Mouse (Mus musculus) hindbrain, embryonic 15.5 days (tissue): Measurements from ENCODE around the gene Gipc2. TPM values are rescaled to one million over a fixed set of nuclear protein-coding genes. Genes with fewer than 3 reads are reported as not detected.

Source experiments
- ATAC-seq: fragments of 200-750 bp; cut with Nextera tagmentation; 2 replicates; pipeline ENCODE4 v1.8.0; 2017; ENCODE audit warnings: low read depth, moderate number of reproducible peaks, moderate TSS enrichment; ENCODE audit not compliant: low FRiP score
- H3K27ac ChIP-seq: fragments of 300-500 bp; sonication (generic); replicated peaks from 2 replicates; pipeline ENCODE4 v1.5.1; 2015; ENCODE audit warnings: mild to moderate bottlenecking, inconsistent platforms
- H3K27me3 ChIP-seq: fragments of 300-500 bp; sonication (generic); 2 replicates; pipeline ENCODE4 v1.6.1; 2015; ENCODE audit warnings: control low read depth, inconsistent platforms
- H3K36me3 ChIP-seq: fragments of 300-500 bp; sonication (generic); 2 replicates; pipeline ENCODE4 v1.6.1; 2015; ENCODE audit warnings: control low read depth, inconsistent platforms
- H3K4me1 ChIP-seq: fragments of 300-500 bp; sonication (generic); replicated peaks from 2 replicates; pipeline ENCODE4 v1.6.1; 2015; ENCODE audit warnings: control low read depth, inconsistent platforms
- H3K4me2 ChIP-seq: fragments of 300-500 bp; sonication (generic); 2 replicates; pipeline ENCODE4 v1.6.1; 2015; ENCODE audit warnings: moderate library complexity, mild to moderate bottlenecking, inconsistent platforms
- H3K4me3 ChIP-seq: fragments of 300-500 bp; sonication (generic); 2 replicates; pipeline ENCODE4 v1.5.1; 2015; ENCODE audit warnings: mild to moderate bottlenecking, inconsistent platforms
- H3K9ac ChIP-seq: fragments of 300-500 bp; sonication (generic); 2 replicates; pipeline ENCODE4 v1.6.1; 2015; ENCODE audit warnings: inconsistent platforms
- H3K9me3 ChIP-seq: fragments of 300-500 bp; sonication (generic); 2 replicates; pipeline ENCODE4 v1.6.1; 2016; ENCODE audit warnings: control low read depth, inconsistent platforms
- WGBS: fragments of 180-500 bp; shearing (Covaris S2); methylation state at CpG from one replicate; pipeline ENCODE4 v1.1.7; 2015; 5-methylcytosine and 5-hydroxymethylcytosine counted together
- polyA plus RNA-seq: library from polyadenylated mRNA; unstranded; fragments of >200 nt; fragmentation: Nextera tagmentation; extraction: Ambion mirVana; gene quantifications from 2 replicates; pipeline ENCODE4 v1.2.1, GENCODE M21; 2015

Gipc2 gene
- polyA plus RNA-seq, 1 experiment from 2014 or later: 13.7 TPM

GRCm38 (mm10) chr3:152122720-152123119 lies 43.3 kb downstream of the Gipc2 start:
- WGBS: 74% methylated on average over 3 of the region's 3 CpGs
- no peak; the same call in 1 of the 2 replicates for ATAC-seq
- no peak overlapping the region for H3K27ac ChIP-seq
- H3K4me3 ChIP-seq: no peak overlapping the region
- no peaks in the 10 kb centered on the region for H3K9me3 ChIP-seq
- 0 out of 2 replicates have a peak, but pooled peaks cover 5% of the 10 kb centered on the region for H3K4me1 ChIP-seq
- no peak overlapping the region for H3K9ac ChIP-seq
- no peaks in the 10 kb centered on the region for H3K27me3 ChIP-seq
- no peaks in the 10 kb centered on the region for H3K36me3 ChIP-seq
- no peak overlapping the region for H3K4me2 ChIP-seq

- WGBS: 54% methylated on average over 6 of the region's 6 CpGs
Measured at GRCm38 (mm10) chr3:152122101-152122500, 43.9 kb downstream of the Gipc2 start.

GRCm38 (mm10) chr3:152121169-152122009 lies 44.6 kb downstream of the Gipc2 start:
- no peak overlapping the region for H3K27ac ChIP-seq
- H3K9ac ChIP-seq: no peak overlapping the region
- no peak for ATAC-seq
- WGBS: 84% methylated on average over 11 of the region's 11 CpGs
- 0 out of 2 replicates have a peak, but pooled peaks cover 5% of the 10 kb centered on the region for H3K4me1 ChIP-seq
- H3K36me3 ChIP-seq: no peaks in the 10 kb centered on the region
- no peak overlapping the region for H3K4me3 ChIP-seq
- H3K9me3 ChIP-seq: no peaks in the 10 kb centered on the region
- H3K27me3 ChIP-seq: no peaks in the 10 kb centered on the region
- no peak overlapping the region for H3K4me2 ChIP-seq

More at GRCm38 (mm10) chr3:152122101-152122500, 43.9 kb downstream of the Gipc2 start:
- 0 out of 2 replicates have a peak, but pooled peaks cover 5% of the 10 kb centered on the region for H3K4me1 ChIP-seq
- no peak overlapping the region for H3K4me3 ChIP-seq
- H3K9me3 ChIP-seq: no peaks in the 10 kb centered on the region
- no peaks in the 10 kb centered on the region for H3K27me3 ChIP-seq
- no peak overlapping the region for H3K4me2 ChIP-seq
- H3K9ac ChIP-seq: no peak overlapping the region
- no peak for ATAC-seq
- no peaks in the 10 kb centered on the region for H3K36me3 ChIP-seq
- no peak overlapping the region for H3K27ac ChIP-seq

GRCm38 (mm10) chr3:152119987-152120386 lies 46.0 kb downstream of the Gipc2 start:
- no peaks in the 10 kb centered on the region for H3K9me3 ChIP-seq
- no peak overlapping the region for H3K4me2 ChIP-seq
- no peak for ATAC-seq
- H3K4me3 ChIP-seq: no peak overlapping the region
- H3K4me1 ChIP-seq: 0 out of 2 replicates have a peak, but pooled peaks cover 5% of the 10 kb centered on the region
- H3K27me3 ChIP-seq: no peaks in the 10 kb centered on the region
- no peak overlapping the region for H3K9ac ChIP-seq
- 76% methylated on average over 4 of the region's 4 CpGs for WGBS
- H3K27ac ChIP-seq: no peak overlapping the region
- H3K36me3 ChIP-seq: no peaks in the 10 kb centered on the region

GRCm38 (mm10) chr3:152117941-152118340 lies 48.1 kb downstream of the Gipc2 start:
- 95% methylated on average over 3 of the region's 3 CpGs for WGBS
- H3K36me3 ChIP-seq: no peaks in the 10 kb centered on the region
- peaks cover 8% of the 10 kb centered on the region; the same call in 1 of the 2 replicates for H3K4me1 ChIP-seq
- H3K27me3 ChIP-seq: no peaks in the 10 kb centered on the region
- no peak for ATAC-seq
- H3K4me3 ChIP-seq: no peak overlapping the region
- H3K27ac ChIP-seq: no peak overlapping the region
- H3K9me3 ChIP-seq: no peaks in the 10 kb centered on the region
- no peak overlapping the region for H3K9ac ChIP-seq
- no peak overlapping the region for H3K4me2 ChIP-seq

GRCm38 (mm10) chr3:152116140-152116539 lies 49.9 kb downstream of the Gipc2 start:
- no peak overlapping the region for H3K4me3 ChIP-seq
- no peak overlapping the region for H3K4me2 ChIP-seq
- H3K36me3 ChIP-seq: no peaks in the 10 kb centered on the region
- H3K27me3 ChIP-seq: no peaks in the 10 kb centered on the region
- WGBS: 94% methylated on average over 3 of the region's 3 CpGs
- no peak overlapping the region for H3K9ac ChIP-seq
- no peaks in the 10 kb centered on the region for H3K9me3 ChIP-seq
- no peak for ATAC-seq
- H3K27ac ChIP-seq: no peak overlapping the region
- H3K4me1 ChIP-seq: peaks cover 6% of the 10 kb centered on the region

GRCm38 (mm10) chr3:152114786-152115185 lies 51.2 kb downstream of the Gipc2 start:
- no peaks in the 10 kb centered on the region for H3K27me3 ChIP-seq
- H3K4me2 ChIP-seq: no peak overlapping the region
- peak; percentile 70 for ATAC-seq

GRCm38 (mm10) chr3:152114222-152114621 lies 51.8 kb downstream of the Gipc2 start:
- Histone ChIP-seq H3K9ac (no peak overlapping the region), H3K4me3 (no peak overlapping the region), H3K36me3 (no peaks in the 10 kb centered on the region), H3K4me2 (no peak overlapping the region), H3K9me3 (no peaks in the 10 kb centered on the region), H3K4me1 (peaks cover 7% of the 10 kb centered on the region), H3K27me3 (no peaks in the 10 kb centered on the region), H3K27ac (no peak overlapping the region)
- 60% methylated on average over 4 of the region's 4 CpGs for WGBS
- ATAC-seq: no peak

More at GRCm38 (mm10) chr3:152114786-152115185, 51.2 kb downstream of the Gipc2 start:
- Histone ChIP-seq H3K9ac (no peak overlapping the region), H3K27ac (no peak overlapping the region), H3K4me1 (peaks cover 7% of the 10 kb centered on the region), H3K4me3 (no peak overlapping the region), H3K9me3 (no peaks in the 10 kb centered on the region), H3K36me3 (no peaks in the 10 kb centered on the region)
- 42% methylated on average over 10 of the region's 10 CpGs for WGBS

- Histone ChIP-seq H3K4me1 (peaks cover 7% of the 10 kb centered on the region), H3K4me3 (no peak overlapping the region), H3K4me2 (no peak overlapping the region), H3K27ac (no peak overlapping the region), H3K9ac (no peak overlapping the region), H3K9me3 (no peaks in the 10 kb centered on the region), H3K36me3 (no peaks in the 10 kb centered on the region), H3K27me3 (no peaks in the 10 kb centered on the region)
- WGBS: 82% methylated on average over 7 of the region's 7 CpGs
- ATAC-seq: no peak
Measured at GRCm38 (mm10) chr3:152113496-152113895, 52.5 kb downstream of the Gipc2 start.

GRCm38 (mm10) chr3:152112664-152113063 lies 53.4 kb downstream of the Gipc2 start:
- Histone ChIP-seq H3K9me3 (no peaks in the 10 kb centered on the region), H3K36me3 (no peaks in the 10 kb centered on the region), H3K27me3 (no peaks in the 10 kb centered on the region), H3K27ac (no peak overlapping the region), H3K4me1 (peaks cover 11% of the 10 kb centered on the region), H3K9ac (no peak overlapping the region), H3K4me3 (no peak overlapping the region), H3K4me2 (no peak overlapping the region)
- no peak for ATAC-seq
- WGBS: 88% methylated on average over 8 of the region's 8 CpGs

GRCm38 (mm10) chr3:152111482-152111881 lies 54.5 kb downstream of the Gipc2 start:
- Histone ChIP-seq H3K27ac (no peak overlapping the region), H3K4me2 (no peak overlapping the region), H3K9me3 (no peaks in the 10 kb centered on the region), H3K9ac (no peak overlapping the region), H3K36me3 (no peaks in the 10 kb centered on the region), H3K27me3 (no peaks in the 10 kb centered on the region), H3K4me3 (no peak overlapping the region), H3K4me1 (peaks cover 23% of the 10 kb centered on the region)
- WGBS: 83% methylated on average over 4 of the region's 4 CpGs
- peak; percentile 10; the same call in 1 of the 2 replicates for ATAC-seq

- H3K27me3 ChIP-seq: no peaks in the 10 kb centered on the region
- H3K9ac ChIP-seq: no peak overlapping the region
- H3K36me3 ChIP-seq: no peaks in the 10 kb centered on the region
- peaks cover 27% of the 10 kb centered on the region for H3K4me1 ChIP-seq
- no peak overlapping the region for H3K27ac ChIP-seq
- peak overlapping the region; percentile 16; the same call in 1 of the 2 replicates for H3K4me2 ChIP-seq
- WGBS: 17% methylated on average over 9 of the region's 9 CpGs
- no peaks in the 10 kb centered on the region for H3K9me3 ChIP-seq
- peak; percentile 20; the same call in 1 of the 2 replicates for ATAC-seq
- H3K4me3 ChIP-seq: no peak overlapping the region
Measured at GRCm38 (mm10) chr3:152111081-152111480, 54.9 kb downstream of the Gipc2 start.
